Mouse (Mus musculus) cerebellum, adult 9-11 months (tissue): Measurements from ENCODE around the gene Hivep3.
A peak's percentile ranks its signal among the peaks of the same experiment; 100 is the strongest.

ENCODE experiments used
- DNase-seq: peaks from one replicate; pipeline ENCODE4 v3.0.0; 2022

The Hivep3 gene

DNA sequence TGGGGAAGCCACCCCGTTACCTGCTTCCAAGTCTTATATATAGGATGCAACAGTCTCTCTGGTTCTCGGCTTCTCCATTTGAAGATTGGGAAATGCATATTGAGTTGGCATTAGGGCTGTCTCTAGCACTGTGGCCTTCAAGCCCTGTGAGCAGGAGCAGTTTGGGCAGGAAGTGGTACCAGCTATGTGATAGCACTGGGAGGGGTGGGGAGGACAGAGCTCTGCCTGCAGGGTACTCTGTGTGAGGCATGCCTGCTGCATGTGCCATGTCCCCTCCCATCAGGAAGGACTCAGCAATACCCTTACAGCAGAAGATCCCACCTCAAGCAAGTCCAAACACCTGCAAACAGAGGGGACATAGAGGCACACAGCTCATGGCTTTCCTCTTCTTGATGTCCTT lies 142.0 kb downstream of the Hivep3 start:
- no peak for DNase-seq

DNA sequence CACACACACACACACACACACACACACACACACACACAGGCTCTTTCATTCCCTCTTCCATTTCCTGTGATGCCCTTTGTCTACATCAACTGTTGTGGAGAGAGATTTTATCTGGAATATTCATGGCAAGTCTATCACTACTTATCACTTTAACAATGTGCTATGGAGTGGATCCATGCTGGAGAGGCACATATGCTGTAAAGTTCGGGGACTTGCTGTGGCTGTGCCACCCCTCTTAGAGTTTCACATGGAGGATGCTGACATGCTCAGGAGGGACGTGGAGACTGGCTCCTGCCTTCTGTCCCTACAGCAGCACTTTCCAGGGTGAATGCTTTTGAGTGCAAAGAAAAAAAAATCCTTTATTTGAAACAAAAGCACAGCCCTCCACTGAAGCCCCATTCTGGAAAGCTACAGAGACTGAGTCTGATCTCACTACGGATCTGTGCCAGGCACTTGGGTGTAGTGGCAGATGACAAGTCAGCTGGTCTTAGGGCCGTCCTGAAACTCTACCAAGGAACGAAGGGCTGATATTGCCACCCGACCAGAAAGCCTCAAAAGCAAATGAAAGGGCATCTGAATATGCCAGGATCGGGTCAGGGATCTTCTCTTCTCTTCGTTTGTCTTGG lies 143.1 kb downstream of the Hivep3 start:
- DNase-seq, result peak; percentile 72

DNA sequence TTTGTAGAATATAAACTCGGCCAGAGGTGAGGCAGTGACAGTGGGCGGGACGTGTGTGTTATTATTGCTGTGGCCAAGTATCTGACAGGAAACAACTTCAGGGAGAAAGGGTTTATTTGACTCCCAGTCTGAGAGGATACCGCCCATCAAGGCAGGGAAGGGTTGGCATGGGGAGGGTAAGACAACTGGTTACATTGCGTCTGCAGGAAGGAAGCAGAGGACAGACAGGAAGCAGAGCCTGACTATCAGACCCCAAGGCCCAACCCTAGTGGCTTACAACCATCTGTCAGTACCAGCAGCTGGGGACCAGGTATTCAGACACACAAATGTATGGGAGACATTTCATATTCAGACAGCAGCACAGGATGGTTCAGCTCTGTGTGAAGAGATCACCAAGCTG lies 144.6 kb downstream of the Hivep3 start:
- no peak for DNase-seq

DNA sequence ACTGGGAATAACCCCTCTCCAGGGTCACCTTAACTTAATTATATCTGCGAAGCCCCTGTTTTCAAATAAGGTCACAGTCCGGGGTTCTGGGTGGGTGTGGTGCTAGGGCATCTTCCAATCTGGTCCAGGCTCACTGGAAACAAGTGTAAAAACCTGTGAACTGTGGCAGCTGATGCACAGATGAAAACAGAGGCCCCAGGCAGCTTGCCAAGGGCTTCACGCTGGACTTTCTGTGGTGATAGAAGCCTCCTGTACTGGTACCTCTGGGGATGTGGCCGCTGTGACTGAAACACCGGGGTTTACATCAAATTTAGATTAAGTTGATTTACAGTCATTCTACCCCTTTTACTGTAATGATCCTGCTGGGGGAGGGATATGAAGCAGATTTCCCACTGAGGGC lies 146.1 kb downstream of the Hivep3 start:
- DNase-seq, result no peak

DNA sequence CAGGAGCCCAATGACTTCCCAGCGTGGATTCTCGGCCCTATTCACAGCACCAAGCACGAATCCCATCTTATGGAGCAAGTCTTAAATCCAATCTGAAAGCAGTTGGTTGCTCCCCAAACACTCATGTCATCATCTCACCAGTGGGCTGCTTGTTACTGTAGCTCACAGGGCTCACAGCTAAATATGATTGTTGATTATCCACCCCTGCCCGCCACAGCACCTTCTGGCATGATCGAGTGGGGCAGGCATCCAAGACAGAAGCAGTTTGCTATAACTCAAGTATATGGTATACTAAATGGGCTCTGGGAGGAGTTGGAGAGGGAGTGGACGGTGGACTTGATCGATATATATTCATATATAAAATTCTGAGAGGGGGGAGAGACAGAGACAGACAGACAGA lies 146.7 kb downstream of the Hivep3 start:
- DNase-seq, result no peak

DNA sequence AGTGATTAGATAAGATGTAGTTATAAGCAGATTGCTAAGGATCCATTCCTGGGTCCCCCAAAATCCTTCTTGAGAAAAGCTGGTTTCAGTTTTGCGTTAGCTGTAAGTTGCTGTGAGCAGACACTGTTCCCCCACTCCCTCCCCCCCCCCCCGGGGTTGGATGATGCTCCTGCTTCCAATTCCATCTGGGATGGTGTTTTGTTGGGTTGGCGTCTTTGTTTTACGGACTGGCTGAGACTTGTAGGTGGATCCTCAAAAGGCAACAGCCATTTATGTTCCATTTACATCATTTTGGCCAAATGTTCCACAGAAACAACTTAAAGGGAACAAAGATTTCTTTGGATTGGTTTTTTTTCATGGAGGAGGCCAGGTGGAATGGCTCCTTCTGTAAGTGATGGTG lies 147.7 kb downstream of the Hivep3 start:
- DNase-seq, result no peak

DNA sequence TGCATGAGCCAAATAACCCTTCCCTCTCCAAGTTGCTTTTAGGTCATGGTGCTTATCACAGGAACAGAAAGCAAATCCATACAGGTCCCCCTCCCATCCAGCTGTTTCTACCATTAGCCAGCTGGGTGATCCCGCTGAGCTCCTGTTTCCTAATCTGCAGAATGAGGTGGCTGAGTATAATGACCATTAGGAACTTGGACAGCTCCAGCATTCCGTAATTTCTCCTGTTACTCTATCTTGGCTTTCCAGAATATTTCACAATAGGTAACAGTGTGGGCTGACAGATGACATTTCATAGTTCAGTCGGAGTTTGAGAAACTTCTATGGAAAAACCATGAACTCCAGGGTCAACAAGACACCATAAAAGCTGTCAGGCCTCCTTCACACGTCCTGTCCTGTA lies 148.8 kb downstream of the Hivep3 start:
- no peak for DNase-seq

DNA sequence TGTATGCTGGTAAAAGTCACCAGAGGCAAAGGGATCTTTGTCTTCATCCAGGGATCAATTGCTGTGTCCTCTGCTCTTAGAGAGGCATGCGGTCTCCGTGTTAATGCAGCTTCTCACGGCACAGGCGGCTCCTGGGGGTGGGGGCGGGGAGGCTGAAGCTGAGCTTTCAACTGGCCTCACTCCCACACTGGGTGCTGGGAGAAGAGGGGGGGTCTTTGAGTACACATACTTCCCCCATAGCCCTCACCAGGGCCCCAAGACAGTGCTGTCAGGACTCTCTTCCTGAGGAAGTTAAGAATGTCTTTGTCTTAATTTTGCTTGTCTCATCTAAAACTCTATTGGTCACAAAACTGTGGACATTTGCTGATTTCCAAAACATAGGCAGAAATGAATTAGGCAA lies 149.2 kb downstream of the Hivep3 start:
- no peak for DNase-seq

DNA sequence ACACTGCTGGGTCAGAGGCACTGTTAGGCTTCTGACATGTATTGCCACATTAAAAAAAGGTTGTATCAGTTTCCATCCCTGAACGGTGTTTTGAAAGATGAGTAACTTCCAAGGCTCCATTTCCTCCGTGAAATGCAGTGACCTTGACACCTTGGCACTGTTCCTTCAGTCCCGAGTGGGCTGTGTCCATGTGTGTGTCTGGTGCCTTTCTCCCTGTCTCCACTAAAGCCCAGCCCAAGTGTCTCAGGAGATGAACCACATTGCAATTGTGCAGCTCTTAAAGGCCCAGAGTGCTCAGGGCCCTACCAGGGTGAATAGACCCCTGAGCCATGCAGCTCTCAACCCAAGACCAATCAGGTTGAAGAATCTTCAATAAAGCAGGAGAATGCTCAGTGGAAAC lies 153.0 kb downstream of the Hivep3 start:
- no peak for DNase-seq

DNA sequence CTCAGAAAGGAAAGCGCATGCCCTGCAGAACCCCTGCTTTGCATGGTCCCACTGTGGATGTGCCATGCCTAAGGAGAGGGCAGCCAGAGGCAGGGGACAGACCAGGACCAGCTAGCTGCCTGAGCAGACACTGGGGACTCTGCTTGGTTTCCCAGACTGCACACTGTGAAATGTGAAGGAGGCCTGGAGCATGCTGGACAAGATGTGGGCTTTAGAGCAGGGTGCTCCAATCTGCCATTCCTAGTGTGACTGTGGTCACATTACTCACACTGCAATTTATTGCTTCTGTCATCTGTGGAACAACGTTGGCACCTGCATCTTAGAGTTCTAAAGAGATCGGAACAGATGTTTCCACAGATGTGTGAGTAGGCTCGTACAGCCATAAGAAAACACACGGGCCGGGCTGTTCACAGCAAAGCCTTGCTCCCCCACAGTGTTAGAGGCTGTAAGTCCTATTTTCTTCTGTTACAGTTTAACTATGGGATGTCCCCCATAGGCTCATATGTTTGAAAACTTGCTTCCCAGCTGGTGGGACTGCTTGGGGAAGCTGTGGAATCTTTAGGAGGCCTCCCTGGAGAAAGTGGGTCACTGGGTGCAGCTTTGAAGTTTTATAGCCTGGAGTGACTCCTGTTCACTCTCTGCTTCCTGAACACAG lies 154.1 kb downstream of the Hivep3 start:
- DNase-seq, result no peak

DNA sequence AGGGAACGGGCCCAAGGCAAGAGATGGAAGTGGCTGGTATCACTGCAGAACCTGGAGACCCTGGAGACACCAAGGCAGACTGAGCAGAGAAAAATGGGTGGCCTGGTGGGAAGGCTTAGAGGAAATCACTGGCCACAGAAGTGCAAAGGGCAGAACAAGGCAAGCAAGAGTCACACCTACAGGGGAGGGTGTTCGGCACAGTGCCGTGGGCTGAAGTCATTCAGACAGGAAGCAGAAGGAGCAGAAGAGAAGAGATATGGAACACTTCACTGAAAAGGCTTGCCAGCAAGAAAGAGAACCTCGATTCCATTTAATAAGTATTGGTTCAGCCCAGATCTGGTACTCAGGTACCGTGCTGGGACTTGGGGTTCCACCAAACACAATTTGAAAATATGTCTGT lies 156.2 kb downstream of the Hivep3 start:
- no peak for DNase-seq

DNA sequence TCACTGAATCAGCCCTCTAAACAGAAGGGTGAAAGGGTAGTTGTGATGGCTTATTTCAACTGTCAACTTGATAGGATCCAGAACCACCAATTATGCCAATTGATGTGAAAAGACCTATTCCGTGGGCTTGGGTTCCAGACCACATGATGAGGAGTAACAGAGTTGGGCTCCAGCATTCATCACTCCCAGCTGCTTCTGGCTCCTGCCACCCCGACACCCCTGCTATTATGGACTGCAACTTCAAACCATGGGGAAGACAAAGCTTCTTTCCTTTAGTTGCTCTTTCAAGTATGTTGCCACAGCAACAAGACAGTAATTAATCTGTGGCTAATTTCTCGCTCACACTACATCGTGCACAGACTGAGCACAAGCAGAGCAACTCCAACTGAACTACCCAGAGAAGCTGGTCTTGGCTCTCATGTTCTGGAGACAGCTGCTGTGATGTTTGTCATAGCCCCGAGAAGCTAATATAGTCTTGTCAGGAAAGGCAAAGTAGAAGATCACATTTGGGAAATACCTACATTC lies 159.7 kb downstream of the Hivep3 start:
- no peak for DNase-seq

DNA sequence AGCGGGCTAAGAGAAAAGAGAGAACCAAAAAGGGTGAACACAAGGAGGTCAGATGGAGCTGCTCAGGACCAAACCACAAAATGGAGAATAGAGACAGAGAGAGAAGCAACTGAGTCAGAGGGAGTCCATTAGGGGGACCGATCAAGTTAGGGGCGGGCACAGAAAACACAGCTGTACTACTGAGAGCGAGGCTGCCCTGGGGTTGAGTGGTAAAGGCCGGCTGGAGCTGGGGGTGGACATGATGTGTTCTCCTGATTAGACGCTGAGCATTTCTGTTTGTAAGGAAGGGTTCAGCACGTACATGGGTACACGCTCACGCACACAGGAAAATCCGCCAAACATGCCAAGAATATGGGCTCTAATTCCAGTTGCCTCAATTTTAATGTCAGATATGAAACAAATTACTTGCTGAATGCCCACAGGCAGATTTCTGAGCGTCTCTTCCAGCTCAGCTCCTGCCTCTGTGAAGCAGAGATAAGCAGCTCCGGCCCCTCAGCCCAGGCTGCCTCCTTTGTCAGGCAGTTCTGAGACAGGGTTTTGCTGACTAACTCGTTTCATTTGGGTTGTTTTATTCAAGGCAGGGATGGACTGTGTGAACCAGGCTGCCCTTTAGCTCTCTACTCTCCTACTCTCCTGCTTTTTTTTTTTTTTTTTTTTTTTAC lies 161.3 kb downstream of the Hivep3 start:
- no peak for DNase-seq

DNA sequence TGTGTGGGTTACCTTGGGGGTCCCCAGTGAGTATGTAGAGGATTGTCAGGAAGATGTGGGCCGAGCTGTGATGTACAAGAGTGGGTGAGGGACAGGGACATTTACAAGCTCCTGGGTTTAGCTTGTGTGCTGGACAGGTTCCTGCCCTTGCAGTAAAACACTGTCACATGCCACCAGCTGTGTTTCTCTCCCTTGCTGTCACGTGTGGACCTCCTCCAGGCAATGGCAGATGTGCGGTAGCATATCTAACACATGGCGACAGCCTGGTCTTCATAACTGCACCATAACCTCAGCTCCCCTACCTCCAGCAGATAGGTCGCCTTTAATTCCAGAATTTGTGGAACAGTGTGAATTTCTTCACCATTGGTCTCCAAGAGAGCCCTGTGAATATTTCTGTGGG lies 161.9 kb downstream of the Hivep3 start:
- no peak for DNase-seq

DNA sequence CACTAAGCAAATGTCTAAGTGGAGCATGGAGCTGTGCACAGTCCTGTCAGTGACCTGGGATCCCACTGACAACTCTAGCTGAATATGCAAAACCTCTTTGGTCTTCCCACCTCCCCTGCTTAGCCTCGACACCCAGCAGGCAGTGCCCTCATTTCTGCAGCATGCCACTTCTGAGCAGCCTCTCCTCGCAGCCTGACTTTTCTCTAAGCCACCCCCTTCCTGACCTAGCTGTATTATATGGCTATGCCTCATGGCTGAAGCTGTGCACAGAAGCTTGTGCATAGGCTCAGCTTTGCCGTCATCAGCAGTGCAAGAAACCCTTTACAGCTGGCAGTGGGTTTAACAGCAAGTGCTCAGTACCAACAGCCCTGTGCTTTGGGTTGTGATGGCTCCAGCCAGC lies 163.0 kb downstream of the Hivep3 start:
- no peak for DNase-seq

DNA sequence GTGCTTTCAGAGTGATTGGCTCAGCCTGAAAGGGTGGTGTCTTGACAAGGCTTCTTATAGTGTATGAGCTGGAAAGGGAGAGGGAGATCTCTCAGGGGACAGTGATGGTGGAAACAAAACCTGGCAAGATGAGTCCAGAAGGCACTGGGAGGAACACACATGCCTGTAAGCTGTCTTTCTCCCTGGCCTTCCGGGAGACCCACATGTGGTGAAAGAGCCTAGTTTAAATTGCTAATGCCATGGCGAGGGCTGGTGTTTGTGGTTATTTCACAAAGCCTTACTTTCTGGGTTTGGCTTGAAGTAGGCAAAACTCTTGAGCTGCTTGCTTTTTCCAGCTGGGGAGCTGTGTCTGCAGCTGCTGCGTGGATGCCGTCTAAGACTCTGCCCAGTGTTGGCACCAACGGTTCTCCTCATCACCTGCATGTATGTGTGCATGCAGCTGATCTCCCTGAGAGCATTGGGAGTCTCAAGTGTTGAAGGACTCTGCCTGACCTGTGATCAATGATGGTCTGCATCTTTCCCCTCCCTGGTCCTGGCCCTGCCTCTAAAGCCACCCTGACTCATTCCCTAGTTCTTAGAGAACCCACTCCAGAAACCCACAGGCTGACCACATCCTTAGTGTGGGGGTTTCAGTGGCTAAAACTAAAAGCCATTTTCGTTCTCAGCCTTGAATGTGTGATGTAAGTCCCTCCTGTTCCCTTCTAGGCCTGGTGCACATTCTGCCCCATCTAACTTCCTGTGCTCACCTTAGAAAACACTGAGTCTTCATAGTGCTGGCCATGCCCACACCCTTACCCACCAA lies 163.7 kb downstream of the Hivep3 start:
- DNase-seq, result no peak

DNA sequence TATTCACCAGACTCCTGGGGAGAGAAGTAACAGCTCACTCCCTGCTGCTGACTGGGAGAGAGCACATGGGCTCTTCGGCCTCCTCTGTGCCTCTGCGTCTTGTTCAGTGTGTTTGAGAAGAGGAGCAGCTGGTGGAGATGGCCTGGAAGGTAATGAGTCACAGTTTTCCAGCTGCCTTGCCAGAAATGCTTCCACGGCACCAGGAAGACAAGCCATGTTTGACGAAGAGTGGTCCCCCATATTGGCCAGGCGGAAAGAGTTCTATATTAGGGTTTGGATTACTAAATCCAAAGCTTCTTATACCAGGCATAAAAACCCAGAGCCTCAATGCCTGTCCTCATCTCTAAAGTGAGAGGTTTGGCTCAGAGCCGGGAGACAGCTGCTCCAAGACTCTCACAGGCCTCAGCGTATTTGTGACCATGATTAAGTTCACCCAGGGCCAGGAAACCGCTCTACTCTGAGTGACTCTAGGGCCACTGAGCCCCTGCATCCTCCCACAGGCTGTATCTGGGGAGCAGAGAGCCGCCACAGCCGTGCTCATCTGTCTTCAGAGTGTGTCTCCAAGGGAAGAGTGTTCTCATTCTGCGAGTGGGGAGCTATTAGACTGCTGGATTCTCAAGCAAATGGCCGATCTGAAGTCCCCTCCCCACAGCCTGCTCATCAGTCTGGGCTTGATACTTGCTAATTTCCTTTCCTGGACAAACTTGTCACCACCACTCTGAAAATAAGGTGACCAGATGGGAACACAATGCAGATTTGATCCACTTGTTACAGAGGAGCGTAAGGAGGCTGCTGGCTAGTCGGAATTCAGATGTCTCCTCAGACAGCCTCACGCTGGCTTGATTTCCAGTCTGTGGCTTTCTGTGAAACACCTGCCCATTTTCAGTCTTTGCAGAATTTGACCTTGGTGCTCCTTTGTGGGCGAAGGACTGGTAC lies 168.2 kb downstream of the Hivep3 start:
- DNase-seq, result peak; percentile 59

DNA sequence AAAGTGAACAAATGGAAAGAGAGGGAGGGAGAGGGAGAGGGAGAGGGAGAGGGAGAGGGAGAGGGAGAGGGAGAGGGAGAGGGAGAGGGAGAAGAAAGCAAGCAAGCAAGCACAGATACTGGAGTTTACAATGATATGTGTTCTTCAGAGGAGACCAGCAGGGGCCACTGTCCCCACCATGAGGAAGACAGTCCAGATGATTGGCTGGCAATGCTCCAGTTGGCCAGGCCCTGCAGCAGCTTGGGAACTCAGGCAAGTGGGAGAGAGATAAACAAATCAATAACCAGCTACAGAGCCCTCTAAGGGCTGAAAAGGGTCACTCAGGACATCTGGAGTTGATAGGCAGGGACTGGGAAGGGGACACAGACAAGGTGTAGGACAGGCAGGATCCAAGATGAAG lies 169.7 kb downstream of the Hivep3 start:
- no peak for DNase-seq

DNA sequence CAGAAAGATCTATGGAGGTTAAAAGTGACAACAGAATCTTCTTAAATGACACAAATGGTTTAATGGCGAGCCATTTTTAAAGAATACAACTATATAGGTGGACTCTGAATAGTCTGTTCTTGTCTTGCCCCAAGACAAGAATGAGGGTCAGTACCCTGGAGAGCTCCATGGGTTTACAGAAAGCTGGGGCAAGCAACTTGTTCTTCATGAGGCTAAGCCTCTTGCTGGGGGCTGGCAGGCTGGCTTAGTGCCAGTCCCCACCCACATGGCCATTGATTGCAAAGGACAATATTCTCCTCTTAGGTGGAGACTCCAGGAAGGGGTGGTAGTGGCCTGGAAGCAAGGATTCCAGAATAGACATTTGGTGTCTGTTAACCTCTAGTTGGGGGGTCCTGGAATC lies 170.2 kb downstream of the Hivep3 start:
- no peak for DNase-seq

DNA sequence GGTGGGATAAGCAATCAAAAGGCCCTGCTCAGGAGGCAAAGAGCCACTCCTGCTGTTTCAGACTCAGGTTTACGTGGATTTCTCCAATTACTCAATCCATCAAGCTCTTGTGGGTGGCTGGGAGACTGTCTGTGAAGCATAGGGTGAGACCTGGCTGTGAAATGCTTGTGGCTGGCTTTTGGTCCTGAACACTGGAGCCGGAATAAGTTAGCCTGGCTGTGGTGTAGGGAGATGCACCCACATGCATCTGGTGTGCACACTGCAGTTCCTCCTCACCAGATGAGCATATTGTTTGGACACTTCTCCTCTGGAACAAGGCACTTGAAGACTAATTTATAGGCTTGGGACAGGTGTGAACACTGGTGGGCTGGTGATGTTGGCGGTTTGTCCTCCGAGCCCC lies 170.7 kb downstream of the Hivep3 start:
- no peak for DNase-seq

DNA sequence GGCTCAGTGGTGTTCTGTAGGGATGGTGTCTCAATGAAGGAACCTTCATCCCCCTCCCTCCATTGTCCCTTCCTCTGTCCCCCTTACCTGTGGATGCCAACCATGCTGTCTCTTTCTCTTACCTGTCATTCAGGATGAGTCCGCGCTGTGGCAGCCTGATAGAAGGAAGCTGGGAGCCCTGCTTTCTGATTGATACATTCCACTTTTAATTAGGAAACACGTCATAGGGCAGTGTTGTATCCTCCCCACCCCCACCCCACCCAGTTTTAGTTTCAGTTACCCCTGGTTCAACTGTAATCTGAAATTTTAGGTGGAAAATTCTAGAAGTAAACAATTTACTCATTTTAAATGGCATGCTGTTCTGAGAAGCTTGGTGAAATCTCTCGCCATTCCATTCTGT lies 173.5 kb downstream of the Hivep3 start:
- no peak for DNase-seq
